Mouse (Mus musculus) lung, adult 18-20 months (tissue): ENCODE measurements around the gene Gm4787.
"Not testable (repeated sequence)": the region's sequence is repeated elsewhere in the genome, so short reads cannot be mapped to it uniquely, and the experiment has no call there.

Experiments
- DNase-seq, 2 experiments: peaks; one replicate each; pipeline ENCODE4 v3.0.0; 2022; ENCODE audit warnings: mixed read lengths in 2 of 2

Gm4787 gene

DNA sequence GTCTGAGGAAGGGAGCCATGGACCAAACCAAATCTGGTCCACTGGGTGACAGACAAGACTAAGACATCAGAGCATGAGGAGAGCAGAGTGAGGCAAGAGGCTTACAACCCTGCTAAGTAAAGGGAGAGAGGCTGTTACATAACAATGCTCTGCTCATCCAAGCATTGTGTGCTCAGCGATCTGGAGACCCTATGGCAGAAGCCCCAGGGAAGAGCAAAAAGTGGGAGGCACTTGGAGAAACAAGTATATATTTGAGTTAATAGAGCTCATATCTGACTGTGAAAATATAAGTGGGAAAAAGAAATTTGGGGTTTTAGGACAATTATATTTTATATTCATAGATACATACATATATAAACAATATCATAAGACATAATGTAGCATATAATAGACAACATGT, at the start of gene Gm4787:
Gm4787 (minus strand) TSS at position 101 of the 400 bp plus-strand sequence.
- not testable (repeated sequence) for DNase-seq

DNA sequence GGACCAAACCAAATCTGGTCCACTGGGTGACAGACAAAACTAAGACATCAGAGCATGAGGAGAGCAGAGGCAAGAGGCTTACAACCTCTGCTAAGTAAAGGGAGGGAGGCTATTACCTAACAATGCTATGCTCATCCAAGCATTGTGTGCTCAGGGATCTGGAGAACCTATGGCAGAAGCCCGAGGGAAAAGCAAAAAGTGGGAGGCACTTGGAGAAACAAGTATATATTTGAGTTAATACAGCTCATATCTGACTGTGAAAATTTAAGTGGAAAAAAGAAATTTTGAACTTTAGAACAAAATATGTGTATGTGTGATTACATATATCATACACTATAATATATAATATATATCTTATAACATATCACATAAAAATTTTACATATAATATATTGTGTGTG, 42.6 kb upstream of the Gm4787 start, which contains the start of gene Adam4:
Adam4 (minus strand) TSS at position 101 of the 400 bp plus-strand sequence.
- DNase-seq, result no peak

- DNase-seq, result no peak
These were observed 33.9 kb upstream of the Gm4787 start for GRCm38 (mm10) chr12:81413211-81413610.

GRCm38 (mm10) chr12:81408966-81409365, 29.7 kb upstream of the Gm4787 start:
- DNase-seq, result no peak

GRCm38 (mm10) chr12:81402187-81402586, 22.9 kb upstream of the Gm4787 start:
- DNase-seq, result peak; percentile 9 to 25

GRCm38 (mm10) chr12:81333841-81334240, 45.4 kb downstream of the Gm4787 start:
- no peak for DNase-seq

DNA sequence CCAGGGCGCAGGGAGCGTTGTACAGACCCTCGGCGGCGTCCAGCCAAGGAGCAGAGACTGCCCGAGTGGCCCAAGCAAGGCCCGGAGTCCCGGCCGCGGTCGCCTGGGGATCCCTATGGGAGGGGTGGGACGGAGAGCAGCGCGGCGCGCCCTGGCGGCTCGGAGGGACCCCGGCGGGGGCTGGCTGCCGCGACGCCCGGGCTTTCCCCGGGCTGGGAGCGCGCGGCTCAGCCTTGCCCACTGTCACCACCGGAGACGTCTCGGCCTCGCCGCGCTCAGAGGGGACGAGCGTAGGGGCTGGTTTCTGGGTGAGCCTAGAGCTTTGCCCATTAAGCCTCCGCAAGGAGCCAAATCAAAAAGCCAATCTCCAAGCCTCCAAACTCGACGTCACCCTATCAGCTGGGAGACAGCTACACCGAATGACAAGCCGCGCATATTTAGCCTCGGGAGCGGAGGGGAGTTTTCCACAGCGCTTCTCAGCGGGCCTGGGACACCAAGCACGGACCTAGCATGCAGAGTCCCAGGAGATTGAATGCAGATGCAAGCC, 46.3 kb downstream of the Gm4787 start, which contains the start of gene Slc8a3:
Slc8a3 (minus strand) TSS at position 306 of the 547 bp plus-strand sequence.
- DNase-seq, result peak in 1 of 2 experiments; percentile 1

- DNase-seq, result no peak
These were observed 47.1 kb downstream of the Gm4787 start for GRCm38 (mm10) chr12:81331937-81332874.

- no peak for DNase-seq
These were observed 48.1 kb downstream of the Gm4787 start for GRCm38 (mm10) chr12:81331046-81331638.
